Mouse (Mus musculus) heart, postnatal 0 days (tissue): ENCODE results near the gene Nfatc3. TPM values are rescaled to one million over a fixed set of nuclear protein-coding genes. Genes with fewer than 3 reads are reported as not detected.

Source experiments
- ATAC-seq: fragments of 200-750 bp; cut with Nextera tagmentation; 2 replicates; pipeline ENCODE4 v1.8.0; 2017; ENCODE audit warnings: low read depth, moderate number of reproducible peaks, moderate library complexity; ENCODE audit not compliant: insufficient read depth
- DNase-seq: peaks from one replicate; pipeline ENCODE4 v3.0.0-alpha.2; 2016; ENCODE audit warnings: low spot score
- H3K27ac ChIP-seq: fragments of 300-500 bp; sonication (generic); 2 replicates; pipeline ENCODE4 v1.5.1; 2014; ENCODE audit warnings: low read depth, mild to moderate bottlenecking
- H3K27me3 ChIP-seq: fragments of 300-500 bp; sonication (generic); 2 replicates; pipeline ENCODE4 v1.6.1; 2014; ENCODE audit warnings: low read length, mixed read lengths; ENCODE audit not compliant: control insufficient read depth, insufficient read depth
- H3K36me3 ChIP-seq: fragments of 300-500 bp; sonication (generic); replicated peaks from 2 replicates; pipeline ENCODE4 v1.6.1; 2014; ENCODE audit warnings: low read length, mixed read lengths; ENCODE audit not compliant: control insufficient read depth, insufficient read depth
- H3K4me1 ChIP-seq: fragments of 300-500 bp; sonication (generic); 2 replicates; pipeline ENCODE4 v1.6.1; 2014; ENCODE audit warnings: antibody characterized with exemption; ENCODE audit not compliant: control insufficient read depth, insufficient read depth
- H3K4me2 ChIP-seq: fragments of 300-500 bp; sonication (generic); 2 replicates; pipeline ENCODE4 v1.6.1; 2014; ENCODE audit warnings: low read depth, mild to moderate bottlenecking, low read length, moderate library complexity
- H3K4me3 ChIP-seq: fragments of 300-500 bp; sonication (generic); 2 replicates; pipeline ENCODE4 v1.5.1; 2014; ENCODE audit warnings: low read depth, low read length
- H3K9ac ChIP-seq: fragments of 300-500 bp; sonication (generic); replicated peaks from 2 replicates; pipeline ENCODE4 v1.6.1; 2014; ENCODE audit warnings: low read depth, low read length, mixed read lengths
- H3K9me3 ChIP-seq: fragments of 300-500 bp; sonication (generic); replicated peaks from 2 replicates; pipeline ENCODE4 v1.6.1; 2016; ENCODE audit warnings: low read length; ENCODE audit not compliant: control insufficient read depth
- CTCF ChIP-seq: IDR thresholded peaks from 2 replicates; pipeline ENCODE4 v1.5.1; 2016; ENCODE audit warnings: antibody characterized with exemption, control low read depth, low read depth
- EP300 ChIP-seq: IDR thresholded peaks from 2 replicates; pipeline ENCODE4 v1.6.1; 2016; ENCODE audit warnings: antibody characterized with exemption, low read depth
- WGBS: fragments of 180-500 bp; shearing (Covaris S2); extraction: QIAGEN DNeasy Blood & Tissue Kit; methylation state at CpG from one replicate; pipeline ENCODE4 v1.1.7; 2014; 5-methylcytosine and 5-hydroxymethylcytosine counted together
- polyA plus RNA-seq: library from polyadenylated mRNA; unstranded; fragments of >200 nt; fragmentation: Nextera tagmentation; extraction: Ambion mirVana; gene quantifications from 2 replicates; pipeline ENCODE4 v1.2.1, GENCODE M21; 2015
- total RNA-seq: library from RNA; depleted of rRNA; stranded (reverse); fragments of >200 nt; gene quantifications from 2 replicates; pipeline ENCODE4 v1.2.3, GENCODE M21; 2014; ENCODE audit warnings: low replicate concordance

Gene Nfatc3
- total and polyA plus RNA-seq, 2 experiments from 2014 or later: 2.0 to 26.6 TPM

DNA sequence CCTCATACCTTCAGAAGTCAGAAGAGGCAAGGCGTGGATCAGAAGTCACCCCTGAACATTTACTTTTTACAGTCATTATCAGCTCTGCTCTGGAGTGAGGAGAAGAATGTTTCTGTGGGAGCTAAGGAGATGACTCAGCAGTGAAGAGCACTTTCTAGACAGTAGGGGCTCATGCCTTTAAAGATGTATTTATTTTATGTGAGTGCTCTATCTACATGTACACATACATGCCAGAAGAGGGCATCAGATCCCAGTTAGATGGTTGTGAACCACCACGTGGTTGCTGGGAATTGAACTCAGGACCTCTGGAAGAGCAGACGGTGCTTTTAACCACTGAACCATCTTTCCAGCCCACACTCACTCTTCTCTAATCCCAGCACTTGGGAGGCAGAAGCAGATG lies 68.4 kb downstream of the Nfatc3 start:
- Histone ChIP-seq H3K27me3 (no peaks in the 10 kb centered on the region), H3K9ac (no peak overlapping the region), H3K4me2 (no peak overlapping the region), H3K27ac (no peak overlapping the region), H3K9me3 (no peaks in the 10 kb centered on the region), H3K4me1 (no peaks in the 10 kb centered on the region), H3K4me3 (no peak overlapping the region), H3K36me3 (peaks cover 56% of the 10 kb centered on the region)
- ATAC-seq: no peak
- 76% methylated on average over 3 of the region's 3 CpGs for WGBS
- no peak for DNase-seq
- TF ChIP-seq EP300: no peak
- TF ChIP-seq CTCF: no peak

DNA sequence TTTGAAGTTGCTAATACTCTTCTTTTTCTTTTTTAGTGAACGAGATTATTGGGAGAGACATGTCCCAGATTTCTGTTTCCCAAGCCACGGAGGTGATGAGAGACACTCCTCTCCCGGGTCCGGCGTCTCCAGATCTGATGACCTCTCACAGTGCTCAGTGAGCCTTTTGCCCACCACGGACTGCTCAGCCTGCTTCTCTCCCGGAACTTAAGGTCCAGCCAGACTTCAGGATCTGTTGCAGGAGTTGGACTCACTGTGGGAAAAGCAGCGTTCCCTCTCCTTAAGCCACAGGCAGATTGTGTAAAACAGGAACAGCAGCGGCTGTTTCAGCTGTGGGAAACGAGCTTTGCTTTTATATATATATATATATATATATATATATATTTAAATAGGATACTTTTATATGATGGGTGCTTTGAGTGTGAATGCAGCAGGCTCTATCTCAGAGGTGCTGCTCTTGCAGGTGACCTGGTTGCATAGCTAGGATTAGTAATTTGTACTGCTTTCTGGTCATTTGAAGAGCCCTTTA lies 69.3 kb downstream of the Nfatc3 start:
- Histone ChIP-seq H3K4me2 (no peak overlapping the region), H3K27me3 (no peaks in the 10 kb centered on the region), H3K27ac (no peak overlapping the region), H3K4me1 (no peaks in the 10 kb centered on the region), H3K9me3 (no peaks in the 10 kb centered on the region), H3K4me3 (no peak overlapping the region), H3K9ac (no peak overlapping the region), H3K36me3 (peaks cover 59% of the 10 kb centered on the region)
- 90% methylated on average over 10 of the region's 10 CpGs for WGBS
- DNase-seq: no peak
- no peak for ATAC-seq
- TF ChIP-seq CTCF: no peak
- TF ChIP-seq EP300: no peak

DNA sequence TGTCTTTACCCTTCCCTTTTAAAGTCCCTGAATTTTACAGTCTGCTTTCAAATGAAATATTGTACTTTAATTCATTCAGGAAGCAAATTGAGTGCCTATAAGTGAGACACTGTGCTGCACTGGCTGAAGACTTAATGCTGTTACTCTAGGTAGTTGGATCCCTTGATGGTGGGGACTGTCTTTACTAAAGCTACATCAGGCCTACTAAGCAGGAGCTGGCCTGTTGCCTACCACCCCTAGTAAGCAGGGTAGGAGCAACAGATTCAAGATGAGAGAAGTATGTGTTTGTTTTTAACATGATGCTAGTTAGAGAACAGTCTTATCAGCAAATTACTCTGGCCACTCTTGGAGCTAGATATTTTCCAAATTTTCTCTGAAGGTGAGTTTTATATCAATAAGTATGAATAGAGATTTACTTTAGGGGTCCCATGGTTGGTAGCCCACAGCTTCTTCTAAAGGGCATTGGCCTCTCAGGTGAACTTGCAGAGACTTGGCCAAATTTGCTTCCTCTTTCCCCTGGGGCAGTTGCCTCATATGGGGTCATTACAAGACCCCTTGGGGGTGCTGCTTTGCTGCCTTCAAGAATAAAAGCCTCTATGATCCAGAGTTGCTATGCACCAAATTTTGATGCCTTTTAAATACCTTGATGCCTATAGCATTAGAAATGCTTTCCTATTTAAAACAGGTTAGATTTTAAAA lies 70.7 kb downstream of the Nfatc3 start:
- peaks cover 53% of the 10 kb centered on the region for H3K36me3 ChIP-seq
- no peaks in the 10 kb centered on the region for H3K4me1 ChIP-seq
- ATAC-seq: no peak
- no peak for DNase-seq
- no peaks in the 10 kb centered on the region for H3K9me3 ChIP-seq
- no peak overlapping the region for H3K4me3 ChIP-seq
- no peak overlapping the region for H3K9ac ChIP-seq
- TF ChIP-seq CTCF: no peak
- TF ChIP-seq EP300: no peak
- no peaks in the 10 kb centered on the region for H3K27me3 ChIP-seq
- H3K27ac ChIP-seq: no peak overlapping the region
- H3K4me2 ChIP-seq: no peak overlapping the region

DNA sequence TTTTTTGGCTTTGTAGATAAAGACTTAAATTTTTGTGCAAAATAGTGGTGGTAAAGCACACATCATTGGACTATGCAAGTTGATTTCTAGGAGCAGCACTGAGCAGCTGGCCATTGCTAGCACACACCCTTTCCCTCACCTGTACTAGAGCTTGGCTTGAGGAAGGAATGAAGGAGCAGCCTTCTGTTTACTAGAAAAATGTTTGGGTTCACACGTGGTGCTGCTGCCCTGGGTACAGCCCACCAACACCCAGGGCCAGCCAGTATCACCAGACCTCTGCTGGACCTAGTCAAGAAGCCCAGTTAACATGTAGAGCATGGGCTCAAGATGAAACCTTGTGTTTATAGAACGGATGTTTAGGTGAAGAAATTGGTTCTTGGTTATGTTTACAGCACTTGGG lies 71.4 kb downstream of the Nfatc3 start:
- Histone ChIP-seq H3K9me3 (no peaks in the 10 kb centered on the region), H3K4me3 (no peak overlapping the region), H3K27me3 (peaks cover 3% of the 10 kb centered on the region), H3K4me2 (no peak overlapping the region), H3K36me3 (peaks cover 53% of the 10 kb centered on the region), H3K27ac (no peak overlapping the region), H3K9ac (no peak overlapping the region), H3K4me1 (no peaks in the 10 kb centered on the region)
- DNase-seq (no peak), ATAC-seq (no peak)
- TF ChIP-seq CTCF (no peak), EP300 (no peak)
- WGBS: 87% methylated on average over 2 of the region's 2 CpGs

DNA sequence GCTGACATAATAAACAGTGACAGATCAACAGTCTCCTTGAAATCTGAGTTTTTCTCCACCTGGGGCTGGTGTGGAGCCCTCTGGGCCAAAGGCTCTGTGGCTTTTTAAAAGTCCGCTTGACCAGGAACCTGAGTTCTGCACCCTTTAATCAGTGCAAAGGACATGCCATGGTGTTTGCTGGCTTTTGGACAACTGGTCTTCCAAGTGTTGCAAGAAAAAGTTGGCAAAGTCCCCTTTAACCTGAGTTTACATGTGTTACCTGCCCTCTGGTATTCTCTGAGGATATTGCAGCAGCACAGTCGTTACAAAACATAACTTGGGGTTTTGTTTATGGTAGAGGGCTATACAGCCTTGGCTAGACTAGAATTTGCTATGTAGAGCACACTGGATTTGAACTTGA lies 71.9 kb downstream of the Nfatc3 start:
- ATAC-seq (no peak), DNase-seq (no peak)
- Histone ChIP-seq H3K4me3 (no peak overlapping the region), H3K9ac (no peak overlapping the region), H3K27ac (no peak overlapping the region), H3K9me3 (no peaks in the 10 kb centered on the region), H3K36me3 (peaks cover 53% of the 10 kb centered on the region), H3K4me2 (no peak overlapping the region), H3K27me3 (peaks cover 8% of the 10 kb centered on the region), H3K4me1 (no peaks in the 10 kb centered on the region)
- TF ChIP-seq EP300: no peak
- TF ChIP-seq CTCF: no peak
- 79% methylated on average over 2 of the region's 2 CpGs for WGBS

DNA sequence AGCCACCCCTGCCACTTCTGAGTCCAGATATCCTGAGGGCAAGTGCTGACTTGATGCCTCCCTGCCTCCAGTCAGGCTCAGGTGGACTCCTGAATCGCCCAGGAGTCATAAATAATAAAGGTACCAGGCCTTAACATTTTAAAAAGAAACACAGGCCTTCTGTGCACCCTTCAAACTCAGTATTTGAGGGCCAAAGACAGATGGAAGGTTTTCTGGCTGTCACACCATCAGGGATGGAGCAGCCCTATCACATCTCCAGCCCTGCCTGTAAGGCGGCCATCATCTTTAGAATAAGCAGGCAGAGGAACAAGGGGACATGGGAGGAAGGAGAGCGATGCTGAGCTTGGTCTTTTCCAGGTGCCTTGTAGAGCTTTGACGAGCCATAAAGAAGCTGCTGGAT lies 72.4 kb downstream of the Nfatc3 start:
- Histone ChIP-seq H3K9me3 (no peaks in the 10 kb centered on the region), H3K36me3 (peaks cover 53% of the 10 kb centered on the region), H3K4me3 (no peak overlapping the region), H3K27ac (no peak overlapping the region), H3K9ac (no peak overlapping the region), H3K4me1 (peaks cover 1% of the 10 kb centered on the region; the same call in 1 of the 2 replicates), H3K4me2 (no peak overlapping the region), H3K27me3 (peaks cover 14% of the 10 kb centered on the region)
- DNase-seq (no peak), ATAC-seq (no peak)
- no peak for TF ChIP-seq EP300
- TF ChIP-seq CTCF: no peak
- 90% methylated on average over 4 of the region's 4 CpGs for WGBS
